Mouse (Mus musculus): ENCODE results near the gene Letm1.

DNA sequence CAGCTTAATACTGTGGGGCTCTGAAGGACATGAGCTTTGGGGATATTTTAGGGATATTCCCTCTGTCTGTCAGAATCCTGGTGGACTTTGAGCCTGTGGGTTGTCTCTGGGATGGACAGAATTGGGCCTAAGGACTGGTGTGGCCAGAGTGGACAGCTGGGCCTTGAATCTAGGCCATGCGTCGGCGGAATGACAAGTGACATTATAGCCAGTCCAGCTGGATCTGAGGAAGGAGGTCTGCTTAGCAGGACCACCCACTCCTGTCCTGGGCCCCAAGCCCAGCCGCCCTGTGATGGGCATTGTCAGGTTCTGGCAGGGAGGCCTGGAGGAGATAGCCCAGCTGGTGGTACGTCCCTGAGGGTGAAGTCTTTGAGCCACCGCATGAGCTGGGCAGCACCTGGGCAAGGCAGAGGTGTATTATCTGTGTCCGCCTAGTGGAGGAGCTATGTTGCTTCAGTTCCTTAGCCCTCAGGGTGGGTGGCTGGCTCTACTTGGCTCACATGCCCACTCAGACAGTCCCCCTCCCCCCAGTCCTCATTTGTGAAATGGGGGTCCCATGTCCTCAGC lies 56.5 kb downstream of the Letm1 start:
- TF ChIP-seq POLR2A (IDR thresholded peaks at IDR 0.05; ENCODE audit: extremely low read depth, insufficient read depth, low read length) = no peak
- TF ChIP-seq CTCF (IDR thresholded peaks at IDR 0.05; ENCODE audit: low read depth, low read length) = 0 out of 2 replicates have a peak, but pooled peaks have one; percentile 7
